Mouse (Mus musculus) ZHBTc4 (cell line): Measurements from ENCODE around the gene Klk5.

Experiments used
- DNase-seq: peaks from one replicate; pipeline ENCODE4 v3.0.0-alpha.2; 2011; ENCODE audit warnings: low read depth, low spot score

Gene Klk5

DNA sequence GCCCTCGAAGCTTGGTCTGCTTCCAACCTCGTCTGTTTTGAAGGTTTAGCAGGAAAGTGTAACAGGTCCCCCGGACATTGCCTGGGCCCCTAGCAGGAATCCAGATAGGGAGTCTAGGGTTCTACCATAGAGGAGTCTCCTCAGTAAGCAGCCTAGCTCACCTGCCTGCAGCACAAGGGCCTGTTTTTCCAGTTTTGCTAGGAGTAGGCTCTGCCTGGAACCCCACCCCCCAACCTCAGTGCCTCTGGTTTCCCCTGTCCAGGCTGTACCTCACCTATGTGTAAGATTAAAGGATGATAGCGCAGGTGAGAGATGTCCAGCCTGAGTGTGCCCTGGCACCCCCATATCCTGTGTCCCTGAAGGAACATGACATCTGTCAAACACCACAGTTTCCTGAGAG, 34.7 kb downstream of the Klk5 start:
- no peak for DNase-seq

DNA sequence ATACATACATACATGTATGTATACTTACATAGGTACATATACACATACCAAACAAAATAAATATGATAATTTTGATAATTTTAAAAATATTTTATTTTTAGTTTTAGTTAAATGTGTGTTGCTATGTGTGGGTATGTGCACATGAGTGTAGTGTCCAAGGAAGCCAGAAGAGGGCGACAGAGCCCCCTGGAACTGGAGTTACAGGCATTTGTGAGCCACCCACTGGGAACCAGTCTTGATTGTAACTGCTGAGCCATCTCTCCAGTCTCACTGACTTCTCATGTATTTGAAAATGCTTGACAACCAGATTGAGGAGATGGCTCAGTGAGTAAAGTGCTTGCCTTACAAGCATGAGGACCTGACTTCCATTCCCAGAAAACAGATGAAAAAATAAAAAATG, 36.5 kb downstream of the Klk5 start:
- DNase-seq: peak; percentile 57

DNA sequence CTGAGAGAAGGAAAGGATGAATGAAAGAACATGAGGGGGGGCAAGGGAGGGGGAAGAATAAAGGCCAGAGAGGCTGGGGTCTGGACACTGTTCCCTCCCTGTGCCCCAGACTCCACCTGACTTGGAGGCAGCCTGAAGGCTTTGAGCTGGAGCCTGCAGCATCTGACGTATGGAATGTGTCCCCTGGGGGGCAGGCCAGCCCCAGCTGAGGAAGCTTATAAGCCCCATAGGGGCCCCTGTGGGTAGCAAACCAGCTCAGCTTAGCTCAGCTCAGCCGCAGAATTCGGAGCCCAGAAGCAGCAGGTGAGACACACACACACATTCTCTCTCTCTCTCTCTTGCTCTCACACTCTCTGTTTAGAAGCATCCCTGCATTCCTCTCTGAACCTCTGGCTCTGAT, 39.1 kb downstream of the Klk5 start, which contains the start of gene Klk4:
Gene Klk4 (plus strand): TSS at position 249 of the 400 bp plus-strand sequence.
- no peak for DNase-seq

DNA sequence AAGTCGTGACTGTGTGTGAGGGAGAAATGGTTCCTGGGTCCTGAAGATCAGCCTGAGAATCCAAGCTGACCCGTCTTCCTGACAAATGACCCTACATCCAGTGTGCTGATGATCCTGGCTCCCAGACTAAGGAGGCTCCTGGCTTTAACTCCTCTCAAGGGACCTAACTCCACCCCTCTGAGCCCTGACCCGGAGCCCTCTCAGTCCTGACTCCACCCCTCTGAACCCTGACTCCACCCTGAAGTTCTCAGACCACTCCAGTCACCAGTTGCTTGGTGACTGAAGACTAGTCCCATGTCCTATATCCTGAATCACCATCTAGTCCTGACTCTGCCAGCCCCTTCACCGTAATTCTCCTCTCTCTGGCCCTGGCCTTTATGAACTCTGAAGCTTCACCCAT, 40.6 kb downstream of the Klk5 start:
- DNase-seq: peak; percentile 62

DNA sequence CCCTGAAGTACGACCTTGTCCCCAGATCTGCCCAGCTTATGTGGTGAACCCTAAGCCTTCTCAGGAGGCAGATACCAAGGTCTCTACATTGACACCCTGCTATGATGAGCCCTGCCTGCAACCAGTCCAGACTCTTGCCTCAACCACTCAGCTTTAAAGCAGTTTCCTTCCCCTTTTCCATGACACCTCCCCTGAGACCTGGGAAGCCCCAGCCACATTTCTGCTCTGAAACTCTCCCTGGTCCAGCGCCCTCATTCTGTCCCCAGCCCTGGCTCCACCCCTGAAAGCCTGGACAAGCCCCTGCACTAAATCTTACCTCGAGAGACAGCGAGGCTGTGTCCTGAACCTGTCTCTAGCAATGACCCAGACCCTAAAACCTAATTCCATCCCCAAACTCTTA, 41.0 kb downstream of the Klk5 start:
- no peak for DNase-seq

DNA sequence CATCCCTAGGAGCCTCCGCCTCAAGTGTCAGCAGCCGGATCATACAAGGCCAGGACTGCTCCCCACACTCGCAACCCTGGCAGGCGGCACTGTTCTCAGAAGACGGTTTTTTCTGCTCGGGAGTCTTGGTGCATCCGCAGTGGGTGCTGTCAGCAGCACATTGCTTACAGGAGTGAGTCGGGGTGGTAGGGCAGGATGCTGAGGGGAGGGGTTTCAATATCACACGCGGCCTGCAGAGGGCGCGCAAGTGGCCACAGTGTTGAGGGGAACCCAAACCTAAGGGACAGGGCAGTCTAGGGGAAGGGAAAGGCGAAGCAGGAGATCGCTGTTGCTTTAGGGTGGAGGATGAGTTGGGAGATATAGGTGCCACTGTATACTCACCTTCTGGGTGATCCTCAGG, 41.8 kb downstream of the Klk5 start:
- DNase-seq: peak; percentile 78

DNA sequence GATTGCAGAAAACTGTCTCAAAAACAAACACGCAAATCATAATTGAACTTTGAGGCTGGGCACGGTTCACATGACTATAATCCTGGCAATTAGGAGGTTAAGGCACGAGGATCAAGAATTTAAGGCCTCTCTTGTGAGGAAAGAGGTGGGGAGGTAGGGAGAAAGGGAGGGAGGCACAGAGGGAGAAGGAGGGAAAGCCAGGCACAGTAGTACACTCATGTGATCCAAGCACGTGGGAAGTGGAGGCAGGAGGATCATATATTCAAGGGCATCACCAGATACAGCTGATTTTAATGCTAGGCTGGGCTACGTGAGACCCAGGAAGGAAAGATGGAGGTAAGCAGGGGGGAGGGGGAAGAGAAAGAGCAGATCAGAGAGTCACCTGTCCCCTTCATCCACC, 49.6 kb downstream of the Klk5 start:
- no peak for DNase-seq

DNA sequence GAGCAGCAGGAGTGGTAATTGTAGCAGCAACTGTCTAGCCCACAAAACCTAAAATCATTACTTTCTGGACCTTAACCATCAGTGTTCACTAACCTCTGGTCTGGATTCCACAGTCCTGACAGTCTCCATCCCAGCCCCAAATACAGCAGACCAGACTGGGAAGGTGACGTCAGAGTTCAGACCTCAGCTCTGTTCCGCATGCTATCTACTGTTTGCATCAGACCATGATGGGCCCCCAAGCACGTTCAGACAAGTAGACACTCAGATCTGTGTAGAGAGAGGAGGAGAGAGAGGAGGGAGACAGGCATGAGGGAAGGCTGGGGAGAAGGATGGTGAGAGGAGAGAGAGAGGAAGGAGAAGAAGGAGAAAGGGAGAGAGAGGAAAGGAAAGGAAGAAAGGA, 50.0 kb downstream of the Klk5 start:
- no peak for DNase-seq

DNA sequence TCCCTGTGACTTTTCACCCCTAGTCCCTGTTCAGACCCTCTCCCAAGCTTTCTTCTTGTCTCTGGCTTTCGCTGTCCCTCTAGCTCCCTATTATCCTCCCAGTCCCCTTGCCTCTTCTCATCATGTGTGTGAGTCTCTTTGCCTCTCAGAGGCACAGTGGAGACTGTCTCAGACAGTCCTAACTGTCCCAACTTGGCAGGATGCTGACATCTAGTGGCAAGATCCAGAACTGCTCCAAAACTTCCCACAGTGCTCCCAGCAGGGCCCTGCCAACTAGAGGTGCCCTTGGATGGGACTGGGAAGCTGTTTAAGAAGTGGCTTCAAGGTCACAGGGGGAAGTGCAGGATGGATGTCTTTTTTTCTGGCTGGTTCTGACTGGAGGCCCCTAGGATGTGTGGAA, 53.1 kb downstream of the Klk5 start:
- peak; percentile 97 for DNase-seq
